Mouse (Mus musculus): ENCODE data around the gene Gm9945.

Gene Gm9945

DNA sequence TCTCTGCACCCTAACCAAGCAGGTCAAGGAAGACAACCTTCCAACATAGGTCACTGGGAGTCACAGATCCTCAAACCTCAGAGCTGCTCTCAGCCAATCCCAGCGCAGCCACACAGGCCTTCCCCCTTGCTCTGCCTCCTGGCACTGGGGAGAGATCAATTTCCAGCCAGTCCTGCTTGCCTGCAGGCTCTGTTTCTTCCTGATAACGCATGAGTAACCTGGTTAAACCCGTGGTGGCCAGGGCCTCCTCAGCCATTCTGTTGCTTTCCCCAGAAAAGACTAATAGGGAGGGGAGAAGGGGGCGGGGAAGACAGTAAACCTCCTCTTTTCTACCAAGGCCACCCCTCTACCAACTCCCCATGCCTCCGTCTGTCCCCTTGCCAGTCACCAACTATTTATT is 18.2 kb upstream of the Gm9945 start:
- no peak for DNase-seq (ENCODE audit: low spot score)

- DNase-seq (ENCODE audit: low spot score), result no peak
These were observed 16.2 kb upstream of the Gm9945 start for GRCm38 (mm10) chr11:53463551-53464424.

DNA sequence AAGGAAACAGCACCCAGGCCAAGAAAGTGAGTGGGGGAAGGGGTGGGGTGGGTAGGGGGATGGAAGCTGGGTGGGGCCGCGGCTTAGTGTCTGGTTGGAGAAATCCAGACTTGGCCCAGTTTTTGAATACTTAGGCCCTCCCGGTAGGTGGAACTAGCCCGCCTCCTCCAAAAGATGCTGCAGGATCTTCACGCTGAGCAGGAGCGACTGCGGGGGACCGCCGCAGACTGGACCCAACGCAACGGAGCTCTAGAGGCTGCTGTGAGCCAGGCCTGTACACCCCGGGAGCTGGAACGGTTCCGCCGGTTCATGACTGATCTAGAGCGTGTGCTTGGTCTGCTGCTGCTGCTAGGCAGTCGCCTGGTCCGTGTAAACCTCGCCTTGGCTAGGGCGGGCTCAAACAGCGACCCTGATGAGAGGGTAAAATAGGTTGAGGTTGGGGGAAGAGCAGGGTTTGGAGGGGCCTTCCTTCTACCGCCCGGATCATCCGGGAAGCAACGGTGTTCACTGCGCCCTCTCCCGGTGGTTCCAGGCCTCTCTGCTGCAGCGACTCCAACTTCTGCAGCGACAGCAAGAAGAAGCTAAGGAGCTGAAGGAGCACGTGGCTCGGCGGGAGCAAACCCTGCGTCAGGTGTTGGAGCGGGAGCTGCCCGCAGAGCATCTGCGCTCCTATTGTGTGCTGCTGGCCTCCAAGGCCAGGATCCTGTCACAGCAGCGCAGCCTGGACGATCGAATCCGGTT is 13.6 kb upstream of the Gm9945 start:
- DNase-seq (ENCODE audit: low spot score), result no peak

DNA sequence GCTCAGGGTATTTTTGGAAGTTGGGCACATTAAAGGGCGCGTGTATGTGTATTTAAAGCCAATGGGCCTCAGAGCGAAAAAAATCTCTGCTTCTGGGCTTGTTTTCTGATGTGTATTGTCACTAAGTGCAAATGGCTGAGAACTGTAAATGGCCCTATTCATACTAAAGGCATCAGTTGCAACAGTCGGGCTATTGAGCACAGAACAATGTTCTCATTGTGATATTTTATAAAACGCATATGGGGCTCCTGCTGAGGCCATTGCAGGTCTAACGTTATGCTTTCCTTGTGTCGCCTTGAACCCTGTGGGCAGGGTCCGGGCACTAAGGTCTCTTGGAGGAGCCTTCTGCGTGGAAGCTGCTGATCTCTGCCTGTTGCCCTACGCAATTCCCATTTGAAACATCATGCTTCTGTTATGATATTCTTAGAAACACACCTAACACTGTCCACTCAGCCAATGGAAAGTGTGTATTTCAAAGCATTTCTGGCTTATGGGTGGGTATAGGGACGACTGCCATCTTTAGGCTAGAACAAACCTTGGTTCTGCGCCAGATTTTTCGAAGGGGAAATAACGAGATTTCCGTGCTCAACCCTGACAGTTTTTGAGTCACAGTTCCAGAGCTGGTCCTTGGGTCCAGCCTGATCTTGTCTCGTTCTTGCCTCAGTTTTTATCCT is 10.5 kb upstream of the Gm9945 start:
- no peak for DNase-seq (ENCODE audit: low spot score)

GRCm38 (mm10) chr11:53469968-53470695 is 9.8 kb upstream of the Gm9945 start, which contains the start of gene Gm9837:
Gm9837 (minus strand) TSS chr11:53470479.
- DNase-seq (ENCODE audit: low spot score), result peak; percentile 80

DNA sequence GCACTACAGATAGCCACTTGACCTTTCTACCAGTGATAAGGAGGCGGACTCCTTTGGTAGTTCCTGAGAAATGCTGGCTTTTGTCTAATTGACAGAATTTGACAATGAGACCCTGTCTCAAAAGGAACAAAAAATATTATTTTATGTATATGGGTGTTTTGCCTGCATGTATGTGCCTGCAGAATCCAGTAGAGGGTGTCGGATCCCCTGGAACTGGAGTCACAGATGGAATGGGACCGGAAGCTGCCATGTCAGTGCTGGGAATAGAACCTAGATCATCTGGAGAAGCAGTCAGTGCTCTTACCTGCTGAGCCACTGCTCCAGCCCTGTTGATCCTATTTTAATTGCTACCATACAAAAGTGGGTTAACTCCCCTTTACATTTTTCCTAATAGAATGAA is 7.3 kb upstream of the Gm9945 start:
- no peak for DNase-seq (ENCODE audit: low spot score)

DNA sequence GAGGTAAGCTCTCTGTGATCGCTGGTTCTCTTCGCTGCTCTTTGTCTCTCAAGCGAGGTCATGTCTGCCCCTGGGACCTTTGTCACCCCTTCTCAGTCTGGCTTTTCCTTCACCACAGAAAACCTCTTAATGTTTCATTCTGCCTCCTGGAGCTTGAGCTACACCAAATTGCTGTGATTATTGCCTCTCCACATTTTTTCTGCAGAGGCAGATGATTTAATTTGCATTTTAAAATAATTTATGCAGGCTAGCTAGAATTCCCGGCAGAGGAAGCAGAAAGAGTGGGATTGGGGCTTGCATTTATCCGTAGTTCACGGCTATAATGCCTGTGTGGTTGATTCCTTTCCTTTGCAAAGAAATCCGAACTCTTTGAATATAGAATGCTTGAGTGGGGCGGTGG is 4.3 kb upstream of the Gm9945 start:
- no peak for DNase-seq (ENCODE audit: low spot score)

DNA sequence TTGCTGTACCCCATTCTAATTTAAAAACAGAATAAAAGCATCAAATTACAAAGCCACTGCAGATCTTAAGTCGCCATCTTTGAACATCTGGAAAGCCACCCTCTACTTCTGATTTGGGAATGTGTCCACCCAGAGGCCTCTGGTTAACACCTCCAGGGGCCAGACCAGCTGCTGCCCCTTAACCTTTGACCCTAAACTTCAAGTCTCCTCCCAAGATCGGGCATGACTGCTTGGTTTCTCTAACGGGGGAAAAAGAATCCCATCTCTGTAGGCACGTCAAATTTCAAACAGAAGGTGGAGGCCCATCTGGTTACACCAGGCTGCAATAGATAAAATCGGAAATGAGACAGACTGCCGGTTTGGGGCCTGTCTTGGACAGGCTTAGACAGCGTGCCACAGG is 2.1 kb upstream of the Gm9945 start:
- no peak for DNase-seq (ENCODE audit: low spot score)

DNA sequence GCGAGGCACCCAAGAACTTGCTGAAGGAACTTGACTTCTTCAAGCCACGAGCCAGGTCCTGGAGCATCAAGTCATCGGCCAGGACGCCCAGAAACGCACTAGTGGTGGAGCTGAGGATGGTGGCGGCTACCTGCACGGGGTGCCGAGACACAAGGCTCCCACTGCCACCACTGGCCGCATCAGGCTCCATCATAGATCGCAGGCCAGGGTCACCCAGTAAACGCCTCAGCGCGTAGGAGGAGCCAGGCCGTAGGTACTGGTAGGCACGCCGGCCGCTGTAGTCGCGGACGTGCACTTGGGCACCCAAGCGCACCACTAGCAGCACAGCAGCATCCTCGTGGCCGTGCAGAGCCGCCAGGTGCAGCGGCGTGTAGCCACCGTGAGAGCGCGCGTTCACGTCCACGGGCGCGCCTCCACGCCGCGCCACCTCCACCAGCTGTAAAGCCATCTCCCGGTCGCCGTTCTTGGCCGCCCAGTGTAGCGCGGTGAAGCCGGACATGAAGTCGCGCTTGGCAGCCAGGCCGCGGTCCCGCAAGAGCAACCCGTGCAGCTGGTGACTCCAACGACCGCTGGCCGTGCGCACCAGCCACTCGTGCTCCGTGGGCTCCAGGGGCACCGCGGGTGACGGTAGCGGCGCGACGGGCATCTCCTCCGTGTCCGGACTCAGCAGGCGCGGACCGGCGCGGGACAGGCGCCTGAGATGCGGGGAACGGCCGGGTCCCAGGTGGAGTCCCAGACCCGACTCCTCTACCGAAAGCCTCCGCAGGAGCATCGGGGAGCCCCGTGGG is 1.4 kb upstream of the Gm9945 start:
- DNase-seq (ENCODE audit: low spot score), result no peak

DNA sequence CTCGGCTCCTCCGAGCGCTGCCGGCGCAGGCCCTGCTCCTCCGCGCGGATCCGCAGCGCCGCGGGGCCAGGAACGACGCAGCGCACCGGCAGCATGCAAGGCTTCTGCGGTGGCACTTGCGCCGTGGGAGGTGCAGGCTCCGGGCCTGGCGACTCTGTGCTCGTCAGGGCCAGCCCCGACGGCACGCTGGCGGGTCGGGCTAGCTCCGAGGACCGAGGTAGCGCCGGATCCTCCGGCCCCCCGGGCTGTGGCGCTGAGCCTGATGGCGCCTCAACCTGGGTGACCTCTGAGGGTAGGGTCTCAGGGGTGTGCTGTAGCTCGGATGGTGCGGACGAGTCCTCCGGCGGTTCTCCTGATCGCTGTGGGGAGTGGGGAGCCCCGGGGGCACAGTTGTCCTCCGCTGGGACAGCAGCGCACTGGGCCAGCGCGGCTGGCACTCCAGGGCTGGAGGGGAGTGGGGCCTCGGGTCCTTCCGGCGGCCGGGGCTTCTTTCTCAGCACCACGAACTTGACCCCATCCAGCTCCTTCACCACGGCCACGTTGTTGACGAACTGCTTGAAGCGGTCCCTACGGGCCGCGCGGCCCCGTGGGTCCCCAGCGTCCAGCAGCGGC is 689 bp upstream of the Gm9945 start:
- no peak for DNase-seq (ENCODE audit: low spot score)

DNA sequence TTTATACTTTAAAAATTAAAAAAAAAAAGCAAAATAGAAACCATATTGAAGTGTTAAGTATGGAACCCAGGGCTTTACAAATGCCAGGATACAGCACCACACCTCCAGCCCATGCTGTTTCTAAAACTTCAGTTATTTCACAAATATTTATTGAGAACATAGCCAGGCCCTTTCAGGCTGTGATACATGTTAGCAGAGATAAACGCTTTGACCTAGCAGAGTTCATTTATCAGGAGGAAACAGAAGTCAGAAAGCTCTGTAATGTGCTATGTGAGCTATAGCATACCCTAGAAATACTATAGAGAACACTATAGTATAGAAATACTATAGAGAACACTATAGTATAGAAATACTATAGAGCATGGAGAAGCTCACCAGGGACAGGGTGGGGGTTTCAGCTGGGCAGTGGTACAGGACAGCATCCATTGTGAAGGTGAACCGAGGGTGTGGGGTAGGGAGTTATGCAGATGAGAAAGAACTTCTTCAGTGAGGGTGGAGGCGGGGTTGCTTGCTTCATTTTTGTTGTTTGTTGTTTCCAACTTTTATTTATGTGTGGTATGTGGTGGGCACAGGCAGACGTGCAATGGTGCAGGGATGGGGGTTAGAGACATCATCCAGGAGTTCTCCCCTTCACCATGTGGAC is 1.2 kb downstream of the Gm9945 start:
- no peak for DNase-seq (ENCODE audit: low spot score)

DNA sequence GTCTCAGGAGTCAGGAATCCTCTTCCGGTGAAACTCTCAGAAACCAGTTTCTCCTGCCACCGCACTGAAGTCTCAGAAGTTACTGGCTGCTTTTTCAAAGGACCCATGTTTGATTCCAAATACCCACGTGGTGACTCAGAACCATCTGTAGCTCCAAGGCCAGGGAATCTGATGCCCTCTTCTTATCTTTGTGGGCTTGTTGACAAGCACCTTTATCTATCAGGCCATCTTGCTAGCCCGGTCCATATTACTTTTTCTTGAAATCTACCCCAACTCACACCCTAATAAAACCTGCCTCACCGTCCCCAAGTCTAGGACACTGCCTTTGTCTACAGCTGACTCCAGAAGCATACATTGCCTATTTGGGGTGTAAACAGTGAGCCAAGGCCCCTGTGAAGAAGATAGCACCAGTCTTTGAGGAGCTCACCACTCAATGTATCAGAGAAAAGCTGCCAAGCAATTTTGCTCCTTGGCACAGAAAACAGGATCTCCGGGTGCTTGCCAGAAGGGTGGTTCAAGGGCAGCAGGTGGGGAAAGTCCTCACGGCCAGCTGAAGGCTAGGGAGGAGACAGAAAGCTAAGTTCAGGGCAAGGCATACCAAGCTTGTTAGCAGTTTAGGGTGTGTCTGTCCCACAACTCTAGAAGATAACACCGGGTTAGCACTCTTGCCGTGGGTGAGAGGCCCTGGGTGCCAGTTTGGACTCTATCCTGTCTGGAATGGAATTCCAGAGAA is 3.4 kb downstream of the Gm9945 start:
- DNase-seq (ENCODE audit: low spot score), result no peak

- DNase-seq (ENCODE audit: low spot score), result no peak
These were observed 5.8 kb downstream of the Gm9945 start for GRCm38 (mm10) chr11:53485719-53486118.

- no peak for DNase-seq (ENCODE audit: low spot score)
These were observed 6.4 kb downstream of the Gm9945 start for GRCm38 (mm10) chr11:53486351-53486750.

- DNase-seq (ENCODE audit: low spot score), result no peak
These were observed 7.0 kb downstream of the Gm9945 start for GRCm38 (mm10) chr11:53486822-53487594.

GRCm38 (mm10) chr11:53489007-53489406 is 9.0 kb downstream of the Gm9945 start:
- no peak for DNase-seq (ENCODE audit: low spot score)

- DNase-seq (ENCODE audit: low spot score), result no peak
These were observed 9.5 kb downstream of the Gm9945 start for GRCm38 (mm10) chr11:53489421-53489820.

DNA sequence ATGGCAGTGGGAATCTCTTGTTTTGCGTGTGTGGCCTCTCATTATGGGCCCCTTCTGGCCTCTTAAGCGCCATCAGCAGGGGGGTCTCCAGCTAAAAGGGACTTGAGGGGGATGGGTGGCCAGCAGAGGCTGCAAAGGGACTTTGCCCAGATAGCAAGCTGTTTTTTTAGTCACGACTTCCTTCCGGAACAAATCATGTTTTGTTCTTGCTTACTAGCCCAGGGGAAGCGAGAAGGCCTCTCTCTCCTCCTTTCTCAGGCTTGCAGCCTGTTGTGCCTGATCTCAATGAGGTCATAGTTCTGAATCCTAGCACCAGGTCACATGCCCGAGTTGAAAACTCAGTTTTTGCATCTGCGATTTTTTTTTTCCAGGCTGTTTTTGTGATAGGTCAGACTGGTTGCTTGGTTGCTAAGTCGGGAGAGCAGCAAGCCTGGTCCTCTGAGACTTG is 12.0 kb downstream of the Gm9945 start:
- no peak for DNase-seq (ENCODE audit: low spot score)
